Mouse (Mus musculus) liver, adult 2 months (tissue): Measurements from ENCODE around the gene Pfdn4.

ENCODE experiments used
- CTCF ChIP-seq: fragments of 200-500 bp; IDR thresholded peaks from 2 replicates; pipeline ENCODE4 v1.5.1; 2011; ENCODE audit warnings: low read depth, low read length, control low read depth
- POLR2A ChIP-seq: fragments of 200-500 bp; IDR thresholded peaks from 2 replicates; pipeline ENCODE4 v1.6.1; 2011; ENCODE audit warnings: low read length, control low read depth; ENCODE audit not compliant: insufficient read depth; ENCODE audit errors: extremely low read depth

DNA sequence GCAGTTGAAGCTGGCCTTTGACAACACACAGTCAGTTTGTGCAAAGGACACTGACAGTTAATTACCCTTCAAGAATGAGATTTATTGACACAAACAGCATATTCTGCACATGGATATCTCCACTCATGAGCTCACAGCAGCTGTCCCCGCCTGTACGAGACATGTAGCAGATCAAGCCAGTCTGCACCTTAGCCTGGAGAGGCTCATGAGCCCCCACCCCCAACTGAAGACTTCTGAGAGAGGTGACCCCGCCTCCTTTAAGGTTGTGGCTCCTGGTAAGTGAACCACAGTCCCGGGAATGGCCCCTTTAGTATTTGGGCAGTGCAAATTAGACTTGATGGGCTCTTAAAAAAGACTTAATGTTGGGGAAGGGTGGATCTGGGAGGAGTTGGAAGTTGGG, 49.5 kb downstream of the Pfdn4 start:
- TF ChIP-seq POLR2A (no peak), CTCF (no peak)
